Mouse (Mus musculus): ENCODE data around the gene Scamp5. TPM values are rescaled to one million over a fixed set of nuclear protein-coding genes. Genes with fewer than 3 reads are reported as not detected.
"Not testable (repeated sequence)": the region's sequence is repeated elsewhere in the genome, so short reads cannot be mapped to it uniquely, and the experiment has no call there.

The Scamp5 gene
- polyA plus RNA-seq, 1 experiment from 2014 or later: 4.1 TPM

DNA sequence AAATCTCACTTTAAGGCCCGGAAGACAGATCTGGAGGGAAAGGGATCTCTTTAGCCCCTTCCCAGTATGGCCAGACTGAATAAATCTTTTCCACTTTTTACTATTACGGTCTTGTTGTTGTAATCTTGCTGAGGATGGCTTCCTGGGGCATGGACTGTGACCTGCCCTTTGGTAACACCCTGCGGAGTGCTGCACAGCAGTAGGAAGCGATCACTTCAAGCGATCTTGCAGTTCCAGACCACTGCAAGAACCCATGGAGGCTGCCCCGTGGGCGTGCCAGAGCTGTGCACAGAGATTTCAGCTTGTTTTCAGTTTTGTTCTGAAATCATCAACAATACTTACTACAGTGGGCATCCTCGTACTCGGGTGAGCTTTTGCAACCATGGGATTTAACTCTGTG lies 36.7 kb downstream of the Scamp5 start:
- no peak for DNase-seq (ENCODE audit: low spot score)
- Histone ChIP-seq H3K27me3 (ENCODE audit: control insufficient read depth, insufficient read depth, low read length) (no peaks in the 10 kb centered on the region), H3K4me3 (ENCODE audit: low read depth, low read length) (no peak overlapping the region), H3K4me2 (ENCODE audit: low read depth, severe bottlenecking) (no peak overlapping the region), H3K9ac (ENCODE audit: low read length) (no peak overlapping the region), H3K36me3 (ENCODE audit: control insufficient read depth, insufficient read depth, low read length) (no peaks in the 10 kb centered on the region), H3K9me3 (ENCODE audit: control insufficient read depth, low read length) (no peaks in the 10 kb centered on the region), H3K27ac (replicated peaks; ENCODE audit: low read depth, low read length) (no peak overlapping the region), H3K4me1 (ENCODE audit: control insufficient read depth, insufficient read depth, low read length) (peaks cover 7% of the 10 kb centered on the region)
- WGBS: 55% methylated on average over 9 of the region's 9 CpGs
- no peak for ATAC-seq (ENCODE audit: insufficient number of reproducible peaks, low FRiP score, low TSS enrichment, low read depth)

DNA sequence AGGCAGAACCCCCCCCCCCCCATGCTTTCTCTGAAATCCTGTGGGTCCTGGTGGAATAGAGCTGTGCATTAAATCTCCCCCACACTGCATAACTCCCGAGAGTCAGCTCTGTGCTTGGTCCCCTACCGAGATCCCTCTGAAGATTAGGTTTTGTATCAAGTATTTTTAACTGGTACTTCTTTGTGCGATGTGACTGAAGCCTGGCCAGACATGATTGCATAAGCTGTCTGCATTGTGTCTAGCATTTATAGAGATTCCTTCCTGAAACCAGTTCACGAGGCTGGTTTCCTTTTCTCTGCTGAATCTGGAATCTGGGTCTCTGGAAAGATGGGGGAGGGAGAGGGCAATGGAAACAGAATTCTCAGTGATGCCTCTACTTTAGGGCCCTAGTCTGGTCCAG lies 39.5 kb downstream of the Scamp5 start:
- DNase-seq (ENCODE audit: low spot score) (no peak), ATAC-seq (ENCODE audit: insufficient number of reproducible peaks, low FRiP score, low TSS enrichment, low read depth) (no peak)
- Histone ChIP-seq H3K9me3 (ENCODE audit: control insufficient read depth, low read length) (no peaks in the 10 kb centered on the region), H3K4me1 (ENCODE audit: control insufficient read depth, insufficient read depth, low read length) (peaks cover 4% of the 10 kb centered on the region), H3K27me3 (ENCODE audit: control insufficient read depth, insufficient read depth, low read length) (no peaks in the 10 kb centered on the region), H3K4me2 (ENCODE audit: low read depth, severe bottlenecking) (no peak overlapping the region), H3K9ac (ENCODE audit: low read length) (no peak overlapping the region), H3K36me3 (ENCODE audit: control insufficient read depth, insufficient read depth, low read length) (no peaks in the 10 kb centered on the region), H3K27ac (replicated peaks; ENCODE audit: low read depth, low read length) (no peak overlapping the region), H3K4me3 (ENCODE audit: low read depth, low read length) (no peak overlapping the region)
- 68% methylated on average over 4 of the region's 4 CpGs for WGBS

DNA sequence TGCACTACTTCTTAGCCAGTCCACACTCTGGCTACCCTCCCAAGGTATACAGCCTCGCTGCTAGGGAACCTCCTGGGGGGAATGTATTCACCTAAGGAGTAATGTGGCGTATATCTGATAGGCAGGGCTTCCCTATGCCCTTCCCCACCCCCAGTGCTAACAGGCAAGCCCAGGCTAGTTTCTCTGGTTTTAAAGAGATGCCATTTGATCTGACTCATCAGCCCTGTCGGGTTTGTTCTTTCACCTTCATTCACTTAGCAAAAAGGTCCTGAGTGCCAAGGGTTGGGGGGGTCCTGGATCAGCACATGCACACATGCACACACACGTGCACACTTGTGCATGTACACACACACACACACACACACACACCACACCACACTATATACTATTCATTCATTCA lies 39.9 kb downstream of the Scamp5 start:
- Histone ChIP-seq H3K4me1 (ENCODE audit: control insufficient read depth, insufficient read depth, low read length) (no peaks in the 10 kb centered on the region; the same call in 1 of the 2 replicates), H3K27me3 (ENCODE audit: control insufficient read depth, insufficient read depth, low read length) (no peaks in the 10 kb centered on the region), H3K36me3 (ENCODE audit: control insufficient read depth, insufficient read depth, low read length) (no peaks in the 10 kb centered on the region), H3K4me2 (ENCODE audit: low read depth, severe bottlenecking) (no peak overlapping the region), H3K27ac (replicated peaks; ENCODE audit: low read depth, low read length) (no peak overlapping the region), H3K9me3 (ENCODE audit: control insufficient read depth, low read length) (no peaks in the 10 kb centered on the region), H3K9ac (ENCODE audit: low read length) (no peak overlapping the region), H3K4me3 (ENCODE audit: low read depth, low read length) (no peak overlapping the region)
- DNase-seq (ENCODE audit: low spot score) (no peak), ATAC-seq (ENCODE audit: insufficient number of reproducible peaks, low FRiP score, low TSS enrichment, low read depth) (no peak)
- WGBS: 53% methylated on average over 4 of the region's 4 CpGs

DNA sequence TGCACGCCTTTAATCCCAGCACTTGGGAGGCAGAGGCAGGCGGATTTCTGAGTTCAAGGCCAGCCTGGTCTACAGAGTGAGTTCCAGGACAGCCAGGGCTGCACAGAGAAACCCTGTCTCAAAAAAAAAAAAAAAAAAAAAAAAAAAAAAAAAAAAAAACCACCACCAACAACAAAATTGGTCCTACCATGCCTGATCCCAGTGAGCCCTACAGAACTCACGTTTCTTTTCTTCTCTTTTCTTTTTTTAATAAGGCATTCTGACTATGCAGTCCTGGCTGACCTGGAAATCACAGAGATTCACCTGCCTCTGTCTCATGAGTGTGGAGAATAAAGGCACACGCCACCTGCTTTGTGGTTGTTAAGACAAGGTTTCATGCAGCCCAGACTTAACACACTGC lies 40.7 kb downstream of the Scamp5 start:
- H3K9me3 ChIP-seq (ENCODE audit: control insufficient read depth, low read length); H3K4me3 ChIP-seq (ENCODE audit: low read depth, low read length); H3K4me2 ChIP-seq (ENCODE audit: low read depth, severe bottlenecking); DNase-seq (ENCODE audit: low spot score); H3K36me3 ChIP-seq (ENCODE audit: control insufficient read depth, insufficient read depth, low read length); H3K9ac ChIP-seq (ENCODE audit: low read length); ATAC-seq (ENCODE audit: insufficient number of reproducible peaks, low FRiP score, low TSS enrichment, low read depth); H3K27ac ChIP-seq (replicated peaks; ENCODE audit: low read depth, low read length); H3K27me3 ChIP-seq (ENCODE audit: control insufficient read depth, insufficient read depth, low read length); H3K4me1 ChIP-seq (ENCODE audit: control insufficient read depth, insufficient read depth, low read length): not testable (repeated sequence)
- 91% methylated on average over 4 of the region's 4 CpGs for WGBS

DNA sequence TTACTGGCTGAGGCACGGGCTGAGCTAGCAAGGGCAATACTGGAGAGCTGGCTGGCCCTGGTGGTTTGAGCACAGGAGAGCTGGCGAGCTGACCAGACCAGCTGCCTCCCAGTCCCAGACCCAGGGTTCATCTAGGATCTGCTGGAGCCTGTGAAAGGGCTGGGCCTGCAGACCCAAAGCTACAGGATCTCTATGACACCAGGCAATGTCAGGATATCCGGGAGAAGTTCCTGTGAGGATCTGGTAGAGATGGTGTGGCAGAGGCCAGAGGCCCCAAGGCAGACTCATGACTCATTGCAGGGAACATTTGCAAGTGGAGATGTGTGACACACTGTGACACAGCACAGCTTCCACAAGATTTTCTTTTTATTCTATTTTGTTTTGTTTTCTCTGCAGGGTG lies 42.7 kb downstream of the Scamp5 start:
- no peak for DNase-seq (ENCODE audit: low spot score)
- no peak for ATAC-seq (ENCODE audit: insufficient number of reproducible peaks, low FRiP score, low TSS enrichment, low read depth)
- H3K36me3 ChIP-seq (ENCODE audit: control insufficient read depth, insufficient read depth, low read length): no peaks in the 10 kb centered on the region
- peaks cover 12% of the 10 kb centered on the region; the same call in 1 of the 2 replicates for H3K4me1 ChIP-seq (ENCODE audit: control insufficient read depth, insufficient read depth, low read length)
- H3K27me3 ChIP-seq (ENCODE audit: control insufficient read depth, insufficient read depth, low read length): no peaks in the 10 kb centered on the region
- no peak overlapping the region for H3K9ac ChIP-seq (ENCODE audit: low read length)
- H3K9me3 ChIP-seq (ENCODE audit: control insufficient read depth, low read length): no peaks in the 10 kb centered on the region
- WGBS: 74% methylated on average over 3 of the region's 3 CpGs
- H3K27ac ChIP-seq (replicated peaks; ENCODE audit: low read depth, low read length): no peak overlapping the region
- no peak overlapping the region for H3K4me2 ChIP-seq (ENCODE audit: low read depth, severe bottlenecking)
- H3K4me3 ChIP-seq (ENCODE audit: low read depth, low read length): no peak overlapping the region

DNA sequence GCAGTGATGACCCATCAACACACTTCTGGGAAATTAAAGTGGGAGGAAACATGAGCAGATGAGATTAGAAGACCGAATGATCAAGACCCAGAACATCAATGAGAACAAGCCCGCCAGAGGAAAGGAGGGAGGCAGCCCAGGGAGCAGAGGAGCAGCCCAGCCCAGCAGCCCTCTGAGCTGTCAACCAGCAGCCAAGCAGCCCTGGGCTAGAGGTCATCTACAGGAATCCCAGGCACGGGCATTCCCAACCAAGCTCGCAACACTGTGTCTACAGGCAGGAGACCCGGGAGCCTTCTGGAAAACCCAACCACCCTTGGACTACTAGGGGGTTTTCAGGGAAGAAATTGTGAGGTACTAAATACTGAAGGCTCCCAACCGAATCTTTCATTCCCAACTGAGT lies 43.8 kb downstream of the Scamp5 start:
- ATAC-seq (ENCODE audit: insufficient number of reproducible peaks, low FRiP score, low TSS enrichment, low read depth) (no peak), DNase-seq (ENCODE audit: low spot score) (no peak)
- H3K4me3 ChIP-seq (ENCODE audit: low read depth, low read length): no peak overlapping the region
- WGBS: 68% methylated on average over 6 of the region's 6 CpGs
- no peak overlapping the region for H3K9ac ChIP-seq (ENCODE audit: low read length)
- no peak overlapping the region for H3K27ac ChIP-seq (replicated peaks; ENCODE audit: low read depth, low read length)
- H3K9me3 ChIP-seq (ENCODE audit: control insufficient read depth, low read length): no peaks in the 10 kb centered on the region
- H3K4me2 ChIP-seq (ENCODE audit: low read depth, severe bottlenecking): no peak overlapping the region
- no peaks in the 10 kb centered on the region for H3K27me3 ChIP-seq (ENCODE audit: control insufficient read depth, insufficient read depth, low read length)
- H3K36me3 ChIP-seq (ENCODE audit: control insufficient read depth, insufficient read depth, low read length): no peaks in the 10 kb centered on the region
- peaks cover 12% of the 10 kb centered on the region; the same call in 1 of the 2 replicates for H3K4me1 ChIP-seq (ENCODE audit: control insufficient read depth, insufficient read depth, low read length)

GRCm38 (mm10) chr9:57421688-57422111 lies 46.2 kb downstream of the Scamp5 start:
- Histone ChIP-seq H3K9me3 (ENCODE audit: control insufficient read depth, low read length) (no peaks in the 10 kb centered on the region), H3K4me2 (ENCODE audit: low read depth, severe bottlenecking) (no peak overlapping the region), H3K27ac (replicated peaks; ENCODE audit: low read depth, low read length) (no peak overlapping the region; the same call in 1 of the 2 replicates), H3K27me3 (ENCODE audit: control insufficient read depth, insufficient read depth, low read length) (no peaks in the 10 kb centered on the region), H3K4me1 (ENCODE audit: control insufficient read depth, insufficient read depth, low read length) (peaks cover 12% of the 10 kb centered on the region; the same call in 1 of the 2 replicates), H3K4me3 (ENCODE audit: low read depth, low read length) (no peak overlapping the region), H3K36me3 (ENCODE audit: control insufficient read depth, insufficient read depth, low read length) (no peaks in the 10 kb centered on the region), H3K9ac (ENCODE audit: low read length) (no peak overlapping the region)
- DNase-seq (ENCODE audit: low spot score) (no peak), ATAC-seq (ENCODE audit: insufficient number of reproducible peaks, low FRiP score, low TSS enrichment, low read depth) (no peak)
- WGBS: 60% methylated on average over 5 of the region's 5 CpGs

DNA sequence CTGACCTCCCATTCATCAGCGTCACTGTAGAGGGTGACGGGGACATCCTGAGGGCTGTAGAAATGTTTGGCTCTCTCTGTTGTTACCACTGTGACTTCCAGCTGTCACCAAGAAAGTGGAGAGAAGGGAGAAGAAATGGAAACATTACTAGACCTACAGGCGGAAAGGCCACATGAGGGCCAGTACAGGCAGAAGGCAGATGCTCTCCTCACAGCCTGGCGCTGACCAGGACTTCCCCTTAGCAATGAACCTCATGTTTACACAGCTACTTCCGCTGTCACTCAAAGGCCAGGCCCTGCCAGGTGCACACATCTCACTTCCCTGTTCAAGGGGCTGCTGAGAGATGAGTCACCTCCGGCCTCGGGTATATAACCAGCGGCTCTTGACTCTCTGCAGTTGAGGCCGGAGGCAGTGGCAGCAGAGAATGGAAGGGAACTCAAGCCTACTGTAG lies 46.7 kb downstream of the Scamp5 start:
- ATAC-seq (ENCODE audit: insufficient number of reproducible peaks, low FRiP score, low TSS enrichment, low read depth) (no peak), DNase-seq (ENCODE audit: low spot score) (peak; percentile 29)
- H3K9me3 ChIP-seq (ENCODE audit: control insufficient read depth, low read length): no peaks in the 10 kb centered on the region
- no peaks in the 10 kb centered on the region for H3K36me3 ChIP-seq (ENCODE audit: control insufficient read depth, insufficient read depth, low read length)
- no peak overlapping the region for H3K9ac ChIP-seq (ENCODE audit: low read length)
- peak overlapping the region; percentile 84 for H3K27ac ChIP-seq (replicated peaks; ENCODE audit: low read depth, low read length)
- peaks cover 12% of the 10 kb centered on the region; the same call in 1 of the 2 replicates for H3K4me1 ChIP-seq (ENCODE audit: control insufficient read depth, insufficient read depth, low read length)
- H3K27me3 ChIP-seq (ENCODE audit: control insufficient read depth, insufficient read depth, low read length): no peaks in the 10 kb centered on the region
- H3K4me2 ChIP-seq (ENCODE audit: low read depth, severe bottlenecking): no peak overlapping the region
- 72% methylated on average over 9 of the region's 9 CpGs for WGBS
- no peak overlapping the region for H3K4me3 ChIP-seq (ENCODE audit: low read depth, low read length)

All from limb, embryonic 11.5 days (tissue).